Mouse (Mus musculus): ENCODE data around the gene Stard13.

DNA sequence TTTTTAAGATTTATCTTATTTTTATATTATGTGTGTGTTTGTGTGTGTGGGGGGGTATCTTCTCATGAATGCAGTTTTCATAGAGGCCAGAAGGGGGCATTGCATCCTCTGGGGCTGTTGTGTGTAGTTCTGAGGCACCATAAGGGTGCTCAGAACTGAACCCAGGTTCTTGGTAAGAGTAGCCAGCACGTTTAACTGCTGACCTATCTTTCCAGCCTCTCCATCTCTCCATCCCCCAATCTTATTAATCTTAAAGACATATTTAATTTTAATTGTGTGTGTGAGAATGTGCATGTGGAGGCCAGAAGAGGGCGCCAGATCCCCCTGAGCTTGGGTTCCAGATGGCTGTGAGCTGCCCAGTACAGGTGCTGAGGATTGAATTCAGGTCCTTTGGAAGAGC is 131.4 kb downstream of the Stard13 start:
- TF ChIP-seq CTCF (IDR thresholded peaks at IDR 0.05; ENCODE audit: low read depth, low read length) (peak; percentile 55), POLR2A (IDR thresholded peaks at IDR 0.05; ENCODE audit: borderline replicate concordance, low read depth, low read length) (no peak)
